Mouse (Mus musculus) kidney, embryonic 14.5 days (tissue): ENCODE results near the gene Ubash3b. TPM values are rescaled to one million over a fixed set of nuclear protein-coding genes. Genes with fewer than 3 reads are reported as not detected.

Experiments used
- ATAC-seq: fragments of 200-750 bp; cut with Nextera tagmentation; 2 replicates; pipeline ENCODE4 v1.8.0; 2017; ENCODE audit warnings: moderate number of reproducible peaks, mild to moderate bottlenecking, moderate TSS enrichment, moderate library complexity; ENCODE audit not compliant: low FRiP score, low TSS enrichment
- H3K27ac ChIP-seq: fragments of 300-500 bp; sonication (generic); 2 replicates; pipeline ENCODE4 v1.5.1; 2014; ENCODE audit warnings: low read depth, mild to moderate bottlenecking, low read length, moderate library complexity, mixed read lengths
- H3K27me3 ChIP-seq: fragments of 300-500 bp; sonication (generic); 2 replicates; pipeline ENCODE4 v1.6.1; 2014; ENCODE audit warnings: mild to moderate bottlenecking, low read length; ENCODE audit not compliant: control insufficient read depth, insufficient read depth
- H3K36me3 ChIP-seq: fragments of 300-500 bp; sonication (generic); 2 replicates; pipeline ENCODE4 v1.6.1; 2014; ENCODE audit warnings: low read length, mixed read lengths; ENCODE audit not compliant: control insufficient read depth, insufficient read depth
- H3K4me1 ChIP-seq: fragments of 300-500 bp; sonication (generic); 2 replicates; pipeline ENCODE4 v1.6.1; 2014; ENCODE audit warnings: low read length, mixed read lengths; ENCODE audit not compliant: control insufficient read depth, insufficient read depth
- H3K4me2 ChIP-seq: fragments of 300-500 bp; sonication (generic); replicated peaks from 2 replicates; pipeline ENCODE4 v1.6.1; 2014; ENCODE audit warnings: low read depth, mild to moderate bottlenecking, low read length
- H3K4me3 ChIP-seq: fragments of 300-500 bp; sonication (generic); 2 replicates; pipeline ENCODE4 v1.5.1; 2014; ENCODE audit warnings: mild to moderate bottlenecking, low read length
- H3K9ac ChIP-seq: fragments of 300-500 bp; sonication (generic); 2 replicates; pipeline ENCODE4 v1.6.1; 2014; ENCODE audit warnings: low read depth, mild to moderate bottlenecking, low read length, moderate library complexity
- H3K9me3 ChIP-seq: fragments of 300-500 bp; sonication (generic); 2 replicates; pipeline ENCODE4 v1.6.1; 2016; ENCODE audit warnings: low read length; ENCODE audit not compliant: control insufficient read depth
- WGBS: fragments of 180-500 bp; shearing (Covaris S2); extraction: QIAGEN DNeasy Blood & Tissue Kit; methylation state at CpG from one replicate; pipeline ENCODE4 v1.1.7; 2014; 5-methylcytosine and 5-hydroxymethylcytosine counted together
- polyA plus RNA-seq: library from polyadenylated mRNA; unstranded; fragments of >200 nt; fragmentation: Nextera tagmentation; extraction: Ambion mirVana; gene quantifications from 2 replicates; pipeline ENCODE4 v1.2.1, GENCODE M21; 2014

The Ubash3b gene
- polyA plus RNA-seq, 1 experiment from 2014 or later: 9.3 TPM

DNA sequence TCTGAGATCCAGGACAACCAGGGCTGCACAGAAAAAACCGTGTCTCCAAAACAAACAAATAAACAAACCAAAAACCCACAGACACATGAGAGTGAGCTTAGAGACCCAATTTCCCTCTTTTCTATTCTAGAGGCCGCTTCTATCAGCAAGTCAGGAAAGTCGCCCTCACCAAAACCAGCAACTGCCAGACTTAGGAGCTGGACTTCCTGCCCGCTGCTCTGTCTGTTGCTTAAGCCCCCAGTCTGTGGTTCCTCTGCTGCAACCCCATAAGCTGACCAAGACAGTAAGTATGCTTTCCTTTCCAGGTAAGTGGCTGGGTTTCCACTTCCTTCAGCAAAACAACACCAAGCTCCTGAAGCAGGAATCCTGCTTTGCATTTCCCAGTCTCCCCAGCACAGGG is 26.6 kb downstream of the Ubash3b start:
- Histone ChIP-seq H3K27ac (no peak overlapping the region), H3K9me3 (no peaks in the 10 kb centered on the region), H3K9ac (no peak overlapping the region), H3K4me2 (no peak overlapping the region), H3K36me3 (no peaks in the 10 kb centered on the region), H3K4me3 (no peak overlapping the region), H3K27me3 (no peaks in the 10 kb centered on the region), H3K4me1 (0 out of 2 replicates have a peak, but pooled peaks cover 5% of the 10 kb centered on the region)
- 77% methylated on average over 4 of the region's 4 CpGs for WGBS
- ATAC-seq: no peak

DNA sequence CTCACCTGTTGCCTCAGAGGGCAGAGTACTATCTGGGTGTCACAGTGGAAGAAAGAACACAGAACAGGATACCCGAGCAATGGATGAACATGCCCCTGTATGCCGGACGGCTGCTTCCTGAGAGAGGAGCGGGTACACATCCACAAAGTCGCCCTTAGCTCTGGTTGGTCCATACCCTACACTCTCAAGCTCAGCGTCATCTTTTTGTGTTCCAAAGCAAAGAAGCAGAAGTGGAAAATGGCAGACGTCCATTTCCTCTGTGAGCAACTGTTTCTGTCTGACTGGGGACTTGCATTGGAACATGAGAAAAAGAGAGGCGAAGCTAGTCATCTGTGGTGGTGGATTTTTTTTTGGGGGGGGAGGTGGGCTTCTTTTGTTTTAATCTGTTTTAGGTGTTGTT is 30.9 kb downstream of the Ubash3b start:
- H3K27ac ChIP-seq: no peak overlapping the region

DNA sequence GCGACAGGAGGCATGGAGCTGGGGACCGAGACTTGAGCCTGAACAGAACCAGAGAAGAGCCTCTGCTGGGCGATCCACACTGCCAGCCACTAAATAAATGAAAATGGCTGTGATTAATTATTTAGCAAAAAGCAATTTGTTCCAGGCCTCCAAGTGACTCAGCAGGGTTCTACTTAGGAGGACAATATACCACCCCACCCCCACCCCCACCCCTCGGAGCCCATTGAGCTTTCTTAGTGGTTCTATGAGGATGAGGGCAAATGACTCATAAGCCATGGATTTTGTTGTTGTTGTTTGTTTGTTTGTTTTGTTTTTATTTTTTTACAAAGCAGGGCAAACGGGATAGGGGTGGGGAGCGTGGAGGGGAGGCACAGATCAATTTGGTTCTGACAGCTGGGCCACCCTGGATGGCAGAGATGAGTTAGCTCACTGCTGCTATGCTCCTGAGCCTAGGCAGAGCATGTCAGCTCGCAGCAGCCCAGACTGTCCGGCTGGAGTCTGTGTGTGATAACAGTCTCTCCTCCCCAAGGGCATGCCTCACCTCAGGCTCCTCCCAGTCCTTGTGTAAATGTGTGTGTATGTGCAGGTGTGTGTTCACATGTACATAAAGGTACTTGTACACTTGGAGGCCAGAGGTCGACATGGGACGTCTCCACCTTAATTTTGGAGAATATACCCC is 31.6 kb downstream of the Ubash3b start:
- Histone ChIP-seq H3K4me1 (no peaks in the 10 kb centered on the region), H3K4me3 (no peak overlapping the region), H3K36me3 (no peaks in the 10 kb centered on the region), H3K9me3 (no peaks in the 10 kb centered on the region), H3K27ac (no peak overlapping the region), H3K9ac (no peak overlapping the region), H3K4me2 (no peak overlapping the region), H3K27me3 (no peaks in the 10 kb centered on the region)
- WGBS: 78% methylated on average over 10 of the region's 10 CpGs
- ATAC-seq: peak; percentile 35; the same call in 1 of the 2 replicates

More for the DNA sequence above, 30.9 kb downstream of the Ubash3b start:
- 87% methylated on average over 8 of the region's 8 CpGs for WGBS
- Histone ChIP-seq H3K36me3 (no peaks in the 10 kb centered on the region), H3K9me3 (no peaks in the 10 kb centered on the region), H3K9ac (no peak overlapping the region), H3K4me3 (no peak overlapping the region), H3K4me1 (no peaks in the 10 kb centered on the region), H3K4me2 (no peak overlapping the region), H3K27me3 (no peaks in the 10 kb centered on the region)
- 0 out of 2 replicates have a peak, but pooled peaks have one; percentile 9 for ATAC-seq

DNA sequence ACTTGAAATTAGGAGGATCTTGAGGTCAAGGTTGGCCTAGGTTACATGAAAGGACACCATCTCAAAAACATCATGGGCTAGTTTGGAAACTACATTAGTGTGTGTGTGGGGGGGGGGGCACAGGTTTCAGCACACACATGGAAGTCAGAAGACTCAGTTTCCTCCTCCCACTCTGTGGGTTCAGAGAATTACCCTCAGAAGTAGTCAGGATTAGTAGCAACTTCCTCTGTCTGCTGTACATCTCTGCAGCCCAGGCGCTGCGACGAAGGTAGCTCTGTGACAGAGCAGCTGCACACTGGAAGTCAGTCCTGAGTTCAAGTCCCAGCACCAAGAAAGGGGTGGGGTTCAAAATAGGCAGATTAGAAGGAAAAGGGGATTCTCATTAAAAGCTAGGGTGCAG is 32.2 kb downstream of the Ubash3b start:
- Histone ChIP-seq H3K9me3 (no peaks in the 10 kb centered on the region), H3K4me3 (no peak overlapping the region), H3K27ac (no peak overlapping the region), H3K27me3 (no peaks in the 10 kb centered on the region), H3K36me3 (no peaks in the 10 kb centered on the region), H3K9ac (no peak overlapping the region), H3K4me1 (no peaks in the 10 kb centered on the region), H3K4me2 (no peak overlapping the region)
- WGBS: 91% methylated on average over 3 of the region's 3 CpGs
- ATAC-seq: no peak

DNA sequence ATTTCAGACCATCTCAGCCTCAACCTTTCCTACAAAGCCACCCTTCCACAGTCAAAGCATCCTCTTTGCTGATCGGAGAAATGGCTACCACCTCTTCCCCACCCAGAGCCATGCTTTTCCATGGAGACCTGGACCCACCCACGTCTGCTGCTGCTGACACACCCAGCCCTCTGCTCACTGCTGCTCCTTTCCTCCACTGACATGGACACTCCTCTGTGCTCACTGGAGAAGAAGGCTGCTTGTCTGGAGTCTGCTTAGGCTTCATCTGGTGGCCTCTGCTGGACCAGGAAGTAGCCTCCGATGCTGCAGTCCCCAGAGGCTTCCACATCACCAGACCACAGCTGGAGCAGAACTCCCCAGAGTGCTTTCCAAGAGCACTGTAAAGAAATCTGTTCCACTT is 34.8 kb downstream of the Ubash3b start:
- H3K9me3 ChIP-seq: no peaks in the 10 kb centered on the region
- no peak overlapping the region for H3K27ac ChIP-seq
- no peaks in the 10 kb centered on the region for H3K36me3 ChIP-seq
- H3K4me1 ChIP-seq: no peaks in the 10 kb centered on the region
- H3K9ac ChIP-seq: no peak overlapping the region
- H3K4me2 ChIP-seq: no peak overlapping the region
- no peak for ATAC-seq
- WGBS: 69% methylated on average over 3 of the region's 3 CpGs
- H3K4me3 ChIP-seq: no peak overlapping the region
- no peaks in the 10 kb centered on the region for H3K27me3 ChIP-seq

DNA sequence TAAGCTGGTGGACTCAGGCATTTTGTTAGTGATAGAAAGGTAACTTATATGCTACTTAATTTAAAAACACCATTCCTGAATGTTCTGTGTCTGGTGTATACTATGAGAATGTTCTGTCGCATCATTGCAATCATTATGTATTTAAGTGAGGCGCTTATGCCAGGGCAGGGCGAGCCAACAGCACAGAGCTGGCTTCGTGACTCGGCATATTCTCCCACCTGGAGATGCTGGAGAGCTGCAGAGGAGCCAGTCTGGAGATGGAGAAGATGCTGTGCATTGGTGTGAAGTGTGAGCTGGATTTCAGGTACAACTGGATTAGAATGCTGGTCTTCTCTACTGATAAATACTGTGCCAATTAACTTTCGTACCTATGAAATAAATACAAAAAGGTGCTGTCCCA is 37.2 kb downstream of the Ubash3b start:
- no peak for ATAC-seq
- Histone ChIP-seq H3K36me3 (no peaks in the 10 kb centered on the region), H3K9me3 (no peaks in the 10 kb centered on the region), H3K4me1 (no peaks in the 10 kb centered on the region), H3K27ac (no peak overlapping the region), H3K4me3 (no peak overlapping the region), H3K4me2 (no peak overlapping the region), H3K9ac (no peak overlapping the region), H3K27me3 (no peaks in the 10 kb centered on the region)
- WGBS: 98% methylated on average over 6 of the region's 6 CpGs

DNA sequence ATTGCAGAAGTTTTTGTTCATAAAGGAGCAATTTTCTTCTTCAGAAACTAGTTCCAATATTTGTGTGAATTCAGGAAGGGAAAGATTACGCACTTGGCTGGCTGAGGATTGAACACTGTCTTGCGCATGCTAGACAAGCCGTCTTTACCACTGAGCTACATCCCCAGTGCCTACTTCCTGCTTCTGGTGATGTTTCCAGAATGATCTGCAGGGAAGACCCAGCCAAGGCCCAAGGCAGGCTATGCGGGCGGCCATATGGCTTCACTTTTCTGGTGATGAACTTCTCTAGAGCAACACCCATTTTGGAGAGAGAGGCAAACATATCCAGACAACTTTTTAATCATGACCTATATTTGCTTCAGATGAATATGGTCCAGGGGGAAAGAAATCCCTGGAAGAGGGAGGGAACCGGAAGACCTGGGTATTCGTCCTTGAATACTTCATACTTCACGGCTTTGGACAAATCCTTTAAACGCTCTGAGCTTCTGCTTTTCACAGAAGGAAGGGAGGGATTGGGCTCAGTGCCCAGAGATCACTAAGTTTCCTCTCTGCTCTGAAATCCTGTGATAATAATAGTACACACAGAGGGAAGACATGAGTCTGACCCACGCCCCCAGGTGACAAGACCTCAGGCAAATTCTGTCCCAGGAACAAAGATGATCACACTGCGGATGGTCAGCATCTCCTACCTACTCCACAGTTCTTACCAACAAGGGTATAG is 38.9 kb downstream of the Ubash3b start:
- no peak for ATAC-seq
- no peak overlapping the region for H3K4me3 ChIP-seq
- no peak overlapping the region for H3K9ac ChIP-seq
- H3K4me2 ChIP-seq: no peak overlapping the region
- no peaks in the 10 kb centered on the region for H3K36me3 ChIP-seq
- no peaks in the 10 kb centered on the region for H3K27me3 ChIP-seq
- H3K27ac ChIP-seq: no peak overlapping the region
- H3K4me1 ChIP-seq: peaks cover 6% of the 10 kb centered on the region
- H3K9me3 ChIP-seq: no peaks in the 10 kb centered on the region
- 83% methylated on average over 11 of the region's 11 CpGs for WGBS

DNA sequence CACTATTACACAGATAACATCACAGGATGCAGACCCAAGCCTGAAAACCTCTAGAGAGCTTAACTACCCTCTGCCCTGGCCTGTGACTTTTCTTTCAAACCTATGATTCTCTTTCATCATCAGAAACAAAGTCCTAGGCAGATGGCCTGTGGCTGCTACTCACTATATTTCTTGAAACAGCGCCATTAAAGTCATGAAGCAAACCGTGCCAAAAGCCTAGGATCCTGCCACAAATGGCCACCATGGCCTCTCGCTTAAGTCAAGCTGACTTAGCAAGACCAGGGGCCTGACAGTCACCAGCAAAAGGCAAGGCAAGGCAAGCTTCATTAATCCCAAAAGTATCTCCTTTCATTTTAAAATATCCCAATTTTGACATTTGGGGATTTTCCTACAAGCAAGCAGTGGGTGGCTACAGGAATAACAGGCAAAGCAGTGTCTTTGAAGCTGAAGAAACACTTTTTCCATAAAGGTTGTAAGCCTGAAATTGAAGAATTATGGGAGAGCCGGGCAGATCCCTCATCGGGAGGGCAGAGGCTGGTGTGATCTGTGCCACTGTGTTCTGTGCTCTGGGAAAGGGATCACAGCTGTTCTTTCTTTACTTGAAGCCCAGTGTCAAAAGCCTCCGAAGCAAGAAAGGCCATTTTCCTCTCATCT is 39.7 kb downstream of the Ubash3b start:
- Histone ChIP-seq H3K27me3 (no peaks in the 10 kb centered on the region), H3K4me1 (peaks cover 6% of the 10 kb centered on the region), H3K9ac (no peak overlapping the region), H3K9me3 (no peaks in the 10 kb centered on the region), H3K27ac (no peak overlapping the region), H3K36me3 (no peaks in the 10 kb centered on the region), H3K4me3 (no peak overlapping the region), H3K4me2 (no peak overlapping the region)
- ATAC-seq: no peak
- 52% methylated on average over 6 of the region's 6 CpGs for WGBS

DNA sequence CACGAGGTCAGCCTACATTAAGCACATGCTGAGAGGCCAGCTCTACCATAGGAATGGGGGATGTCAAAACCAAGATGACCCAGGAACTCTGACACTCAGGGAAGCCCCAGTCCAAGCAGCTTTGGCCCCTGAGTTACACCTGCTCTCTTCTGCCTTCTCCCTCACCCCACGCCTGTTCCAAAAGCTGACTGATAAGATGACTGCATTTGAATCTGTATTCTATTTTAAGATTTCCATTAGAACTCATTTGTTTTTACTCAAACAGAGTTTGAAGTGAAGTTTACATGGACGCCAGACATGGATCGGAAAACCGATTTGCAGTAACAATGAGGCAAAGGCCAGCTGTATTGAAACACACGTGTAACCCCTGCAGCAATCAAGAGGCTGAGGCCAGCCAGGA is 41.5 kb downstream of the Ubash3b start:
- Histone ChIP-seq H3K9ac (no peak overlapping the region), H3K4me3 (no peak overlapping the region), H3K4me1 (peaks cover 6% of the 10 kb centered on the region), H3K27ac (no peak overlapping the region), H3K4me2 (no peak overlapping the region), H3K27me3 (no peaks in the 10 kb centered on the region), H3K36me3 (no peaks in the 10 kb centered on the region), H3K9me3 (no peaks in the 10 kb centered on the region)
- ATAC-seq: no peak
- 76% methylated on average over 6 of the region's 6 CpGs for WGBS
